Mouse (Mus musculus) G1E (cell line): ENCODE results near the gene Hist1h2bf.

Source experiments
- CTCF ChIP-seq: IDR thresholded peaks from 2 replicates; pipeline ENCODE4 v1.5.1; 2012; ENCODE audit warnings: low read depth, low read length, inconsistent platforms, mixed read lengths
- GATA2 ChIP-seq: IDR thresholded peaks from 2 replicates; pipeline ENCODE4 v1.6.1; 2012; ENCODE audit warnings: low read depth, low read length, inconsistent platforms, borderline replicate concordance

GRCm38 (mm10) chr13:23609844-23610243, 35.8 kb upstream of the Hist1h2bf start:
- TF ChIP-seq CTCF = no peak
- TF ChIP-seq GATA2 = no peak
